Mouse (Mus musculus) spleen, adult 2 months (tissue): Measurements from ENCODE around the gene Cd83. TPM values are rescaled to one million over a fixed set of nuclear protein-coding genes. Genes with fewer than 3 reads are reported as not detected.

ENCODE experiments used
- DNase-seq, 2 experiments: peaks; one replicate each; pipeline versions ENCODE4 v3.0.0 to v3.0.0-alpha.2; 2012 to 2021; ENCODE audit warnings: low spot score in 2 of 2, low read depth in 1 of 2
- H3K27ac ChIP-seq: fragments of 200-500 bp; 2 replicates; pipeline ENCODE4 v1.5.1; 2012; ENCODE audit warnings: low read length, inconsistent platforms; ENCODE audit not compliant: insufficient read depth
- H3K27me3 ChIP-seq: fragments of 200-500 bp; 2 replicates; pipeline ENCODE4 v1.6.1; 2012; ENCODE audit warnings: mild to moderate bottlenecking, moderate library complexity, low read length, inconsistent platforms; ENCODE audit not compliant: control insufficient read depth, insufficient read depth
- H3K36me3 ChIP-seq: fragments of 200-500 bp; 2 replicates; pipeline ENCODE4 v1.6.1; 2012; ENCODE audit warnings: mild to moderate bottlenecking, low read length, inconsistent platforms; ENCODE audit not compliant: control insufficient read depth, insufficient read depth
- H3K4me1 ChIP-seq: fragments of 200-500 bp; 2 replicates; pipeline ENCODE4 v1.6.1; 2011; ENCODE audit warnings: inconsistent platforms; ENCODE audit not compliant: control insufficient read depth, insufficient read depth, insufficient read length
- H3K4me3 ChIP-seq: fragments of 200-500 bp; 2 replicates; pipeline ENCODE4 v1.5.1; 2011; ENCODE audit warnings: mild to moderate bottlenecking, inconsistent platforms; ENCODE audit not compliant: insufficient read depth, insufficient read length; ENCODE audit errors: extremely low read depth
- CTCF ChIP-seq: fragments of 200-500 bp; IDR thresholded peaks from 2 replicates; pipeline ENCODE4 v1.5.1; 2011; ENCODE audit warnings: mild to moderate bottlenecking, inconsistent platforms; ENCODE audit not compliant: insufficient read depth, insufficient read length, insufficient replicate concordance; ENCODE audit errors: extremely low read depth
- POLR2A ChIP-seq: fragments of 200-500 bp; IDR thresholded peaks from 2 replicates; pipeline ENCODE4 v1.6.1; 2011; ENCODE audit warnings: low read depth, low read length, inconsistent platforms
- WGBS: fragments of 180-500 bp; shearing (Covaris S2); methylation state at CpG from one replicate; pipeline ENCODE4 v1.1.7; 2018; 5-methylcytosine and 5-hydroxymethylcytosine counted together
- polyA plus RNA-seq: library from polyadenylated mRNA; depleted of rRNA; stranded (reverse); fragments of >200 nt; gene quantifications from 2 replicates; pipeline ENCODE4 v1.2.3, GENCODE M21; 2012

The Cd83 gene
- polyA plus RNA-seq, 1 experiment: 38.3 TPM

DNA sequence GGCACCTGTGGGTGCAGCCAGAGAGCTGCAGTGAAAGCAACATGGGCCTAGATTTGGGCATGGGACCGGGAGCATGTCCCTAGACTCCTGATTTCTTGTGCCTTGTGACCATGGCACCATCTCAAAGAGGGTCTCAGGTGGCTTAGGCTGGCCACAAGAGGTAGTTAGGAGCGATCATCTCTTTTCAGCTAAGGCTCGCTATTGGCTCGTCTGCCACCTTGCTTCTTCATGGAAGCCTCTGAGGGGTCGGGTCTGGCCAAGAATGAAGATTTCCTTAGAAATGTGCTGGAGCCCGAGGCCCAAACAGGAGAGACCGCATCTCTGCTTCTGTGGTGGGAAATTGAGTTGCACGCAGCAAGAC, 1.1 kb downstream of the Cd83 start:
- Histone ChIP-seq H3K36me3 (no peaks in the 10 kb centered on the region; the same call in 1 of the 2 replicates), H3K27ac (peak overlapping the region; percentile 94), H3K4me1 (peaks cover 16% of the 10 kb centered on the region), H3K4me3 (peak overlapping the region; percentile 79), H3K27me3 (no peaks in the 10 kb centered on the region)
- TF ChIP-seq CTCF (no peak), POLR2A (no peak)
- DNase-seq: no peak
- WGBS: 48% methylated on average over 8 of the region's 8 CpGs

DNA sequence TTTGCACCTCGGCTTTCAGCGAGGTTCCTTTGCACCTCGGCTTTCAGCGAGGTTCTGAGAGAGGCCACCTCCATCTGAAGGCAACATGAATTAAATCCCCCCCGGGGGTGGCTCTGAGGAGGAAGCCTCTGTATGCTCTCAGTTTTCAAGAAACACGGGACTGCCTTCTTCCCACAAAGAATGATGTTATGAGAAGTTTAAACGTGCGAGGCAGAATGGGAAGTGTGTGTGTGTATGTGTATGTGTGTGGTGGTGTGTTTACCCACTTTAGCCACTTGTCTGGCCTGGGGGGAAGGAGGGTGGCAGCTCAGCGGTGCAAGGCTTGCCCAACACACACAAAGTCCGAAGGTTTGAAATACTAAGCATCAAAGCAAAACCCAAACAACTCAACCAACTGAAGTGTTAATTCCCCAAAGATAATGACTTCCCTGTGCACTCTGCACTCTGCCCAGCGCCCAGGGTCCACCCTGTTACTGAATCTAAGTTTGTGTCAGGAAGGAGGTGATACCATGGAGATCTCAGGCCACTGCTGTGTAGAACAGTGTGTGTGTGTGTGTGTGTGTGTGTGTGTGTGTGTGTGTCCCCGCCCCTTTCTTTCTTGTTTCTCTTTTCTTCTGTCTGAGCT, 1.7 kb downstream of the Cd83 start:
- Histone ChIP-seq H3K4me1 (peaks cover 19% of the 10 kb centered on the region), H3K4me3 (peak overlapping the region; percentile 79), H3K27ac (peak overlapping the region; percentile 94), H3K36me3 (no peaks in the 10 kb centered on the region; the same call in 1 of the 2 replicates), H3K27me3 (no peaks in the 10 kb centered on the region)
- WGBS: 11% methylated on average over 12 of the region's 12 CpGs
- TF ChIP-seq POLR2A: no peak
- TF ChIP-seq CTCF: no peak
- peak in 1 of 2 experiments; percentile 39 for DNase-seq

DNA sequence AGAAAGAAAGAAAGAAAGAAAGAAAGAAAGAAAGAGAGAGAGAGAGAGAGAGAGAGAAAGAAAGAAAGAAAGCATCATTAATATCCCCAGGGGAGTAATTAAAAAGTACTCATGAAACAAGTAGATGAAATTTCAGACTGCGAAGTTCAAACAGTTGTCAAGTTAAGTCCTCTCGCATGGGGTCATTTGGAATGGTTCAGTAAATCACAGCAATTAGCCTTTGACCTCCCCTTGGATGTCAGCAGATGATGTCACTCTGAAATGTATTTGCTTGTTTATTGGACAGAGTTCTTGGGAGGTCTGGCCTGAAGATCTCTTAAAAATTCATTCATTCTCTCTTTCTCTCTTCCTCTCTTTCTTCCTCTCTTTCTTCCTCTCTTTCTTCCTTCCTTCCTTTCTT, 2.7 kb downstream of the Cd83 start:
- H3K4me1 ChIP-seq: peaks cover 21% of the 10 kb centered on the region
- H3K36me3 ChIP-seq: peaks cover 2% of the 10 kb centered on the region; the same call in 1 of the 2 replicates
- H3K27ac ChIP-seq: no peak overlapping the region
- no peak for DNase-seq
- no peaks in the 10 kb centered on the region for H3K27me3 ChIP-seq
- peak overlapping the region; percentile 79 for H3K4me3 ChIP-seq
- 73% methylated on average over 2 of the region's 2 CpGs for WGBS
- TF ChIP-seq POLR2A (no peak), CTCF (no peak)

DNA sequence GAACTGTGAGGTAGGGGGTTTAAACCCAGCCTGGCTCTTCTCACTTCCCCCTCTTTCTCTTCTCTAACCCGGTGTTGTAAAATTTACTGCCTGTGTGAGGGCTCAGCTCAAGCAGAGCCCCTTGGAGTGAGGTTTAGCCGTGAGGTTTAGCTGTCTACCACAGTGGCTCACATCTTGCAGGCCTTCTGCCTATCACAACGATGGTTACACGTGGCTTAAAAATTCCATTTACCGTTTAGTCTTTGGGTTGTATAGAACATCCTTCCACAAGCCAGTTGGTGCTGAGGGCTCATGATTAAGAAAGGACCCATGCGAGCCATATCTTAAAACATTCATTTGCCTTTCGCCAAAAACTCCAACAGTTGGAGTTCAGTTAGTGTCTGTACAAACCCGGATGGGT, 3.5 kb downstream of the Cd83 start:
- Histone ChIP-seq H3K27ac (peak overlapping the region; percentile 81), H3K27me3 (no peaks in the 10 kb centered on the region), H3K4me3 (no peak overlapping the region), H3K4me1 (peaks cover 21% of the 10 kb centered on the region), H3K36me3 (peaks cover 2% of the 10 kb centered on the region; the same call in 1 of the 2 replicates)
- TF ChIP-seq CTCF: no peak
- no peak for TF ChIP-seq POLR2A
- 50% methylated on average over 8 of the region's 8 CpGs for WGBS
- no peak for DNase-seq

DNA sequence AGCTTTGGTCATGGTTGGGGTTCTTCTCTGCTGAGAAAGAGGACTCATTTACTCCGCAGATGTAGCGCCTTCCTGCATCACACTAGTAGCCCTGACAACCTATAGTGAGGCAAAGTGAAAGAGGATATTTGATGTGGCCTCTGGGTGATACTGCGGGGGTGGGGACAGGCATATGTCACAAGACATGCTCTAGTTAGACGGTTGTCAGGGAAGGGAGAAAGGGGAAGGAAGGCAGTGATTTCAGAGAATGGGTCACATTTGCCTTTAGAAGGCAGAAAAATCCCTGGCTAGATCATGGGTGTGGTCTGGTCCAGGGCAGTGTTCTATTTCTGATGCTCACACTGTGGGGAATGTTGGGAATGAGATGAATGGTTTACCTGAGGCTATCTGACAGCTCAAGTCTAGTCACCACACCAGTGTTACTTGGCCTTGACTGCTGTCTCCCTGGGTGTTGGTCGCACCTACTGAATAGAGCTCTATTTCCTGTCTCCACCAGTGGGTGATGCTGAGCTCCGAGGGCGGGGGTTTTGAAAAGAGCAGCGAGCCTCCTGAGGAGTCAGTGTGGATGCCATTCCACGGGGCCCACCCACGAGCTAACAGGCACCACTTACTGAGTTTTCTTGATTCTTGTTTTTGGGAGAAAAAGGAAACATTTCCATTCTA, 4.5 kb downstream of the Cd83 start:
- TF ChIP-seq POLR2A (0 out of 2 replicates have a peak, but pooled peaks have one; percentile 7), CTCF (peak; percentile 21; the same call in 1 of the 2 replicates)
- WGBS: 27% methylated on average over 10 of the region's 10 CpGs
- peak; percentile 82 to 93 for DNase-seq
- Histone ChIP-seq H3K36me3 (peaks cover 3% of the 10 kb centered on the region; the same call in 1 of the 2 replicates), H3K27me3 (no peaks in the 10 kb centered on the region), H3K27ac (peak overlapping the region; percentile 90), H3K4me1 (peaks cover 22% of the 10 kb centered on the region), H3K4me3 (peak overlapping the region; percentile 16)

DNA sequence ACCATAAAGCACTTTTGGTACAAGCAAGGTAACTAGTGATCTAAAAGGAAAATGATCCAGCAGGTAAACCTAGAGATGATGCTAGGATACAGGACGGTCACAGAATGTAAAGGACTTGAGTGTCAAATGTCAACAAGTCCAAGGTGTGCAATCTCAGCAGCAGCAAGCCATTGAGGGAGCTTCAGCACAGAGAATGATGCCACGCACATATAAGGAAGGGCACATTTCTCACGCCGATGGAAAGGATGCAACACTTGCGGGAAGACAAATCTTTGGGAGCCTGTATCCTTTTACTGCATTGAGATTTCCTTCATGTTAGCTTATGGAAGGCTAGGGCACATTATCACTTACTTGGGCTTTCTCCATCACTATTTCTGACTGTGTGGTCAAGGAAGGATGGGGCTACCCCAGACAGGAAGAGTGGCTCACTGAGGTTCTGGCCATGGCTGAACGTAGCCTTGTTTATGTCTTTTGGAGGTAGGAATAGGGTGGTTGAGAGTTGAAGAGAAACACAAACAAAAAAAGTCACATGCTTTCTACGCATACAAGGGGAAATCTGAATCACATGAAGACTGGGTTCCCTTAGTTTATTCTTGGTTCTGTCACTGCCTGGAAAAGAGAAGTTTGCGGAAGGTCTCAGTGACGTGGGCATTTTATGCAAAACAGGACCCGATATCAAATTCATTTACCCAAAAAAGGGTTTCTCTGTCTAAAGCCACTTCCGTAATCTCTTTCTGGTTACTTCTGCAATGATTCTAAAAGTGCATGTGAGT, 5.8 kb downstream of the Cd83 start:
- TF ChIP-seq CTCF (no peak), POLR2A (no peak)
- no peak overlapping the region for H3K4me3 ChIP-seq
- peaks cover 3% of the 10 kb centered on the region; the same call in 1 of the 2 replicates for H3K36me3 ChIP-seq
- DNase-seq: peak in 1 of 2 experiments; percentile 87
- H3K27me3 ChIP-seq: no peaks in the 10 kb centered on the region
- H3K4me1 ChIP-seq: peaks cover 24% of the 10 kb centered on the region
- 71% methylated on average over 11 of the region's 11 CpGs for WGBS
- H3K27ac ChIP-seq: peak overlapping the region; percentile 86

DNA sequence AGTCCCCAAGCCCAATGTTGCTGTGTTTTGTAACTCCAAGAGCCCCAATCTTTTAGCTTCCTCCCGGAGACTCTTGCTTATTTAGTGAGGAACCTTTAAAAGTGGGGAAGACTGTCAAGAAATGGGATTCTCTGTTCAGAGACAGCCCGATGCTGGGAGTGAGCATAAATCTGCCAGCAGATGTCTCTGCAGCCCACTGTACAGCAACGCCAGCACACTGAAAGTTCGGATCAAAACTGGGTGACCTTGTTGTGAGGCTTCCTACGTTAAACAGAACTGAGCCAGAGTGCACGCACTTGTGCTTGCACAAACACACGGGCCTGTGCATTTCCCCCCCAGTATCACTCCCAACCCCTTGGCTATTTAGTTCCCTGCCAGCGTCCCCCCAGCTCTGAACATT, 10.8 kb downstream of the Cd83 start:
- H3K4me3 ChIP-seq: no peak overlapping the region
- peaks cover 12% of the 10 kb centered on the region for H3K4me1 ChIP-seq
- H3K27ac ChIP-seq: no peak overlapping the region
- TF ChIP-seq CTCF (peak; percentile 20; the same call in 1 of the 2 replicates), POLR2A (no peak)
- no peak for DNase-seq
- peaks cover 26% of the 10 kb centered on the region for H3K36me3 ChIP-seq
- WGBS: 53% methylated on average over 8 of the region's 8 CpGs
- no peaks in the 10 kb centered on the region for H3K27me3 ChIP-seq
